Comparison of ENCODE assay signal across 8 mouse cellular contexts in the genomic region with DNA sequence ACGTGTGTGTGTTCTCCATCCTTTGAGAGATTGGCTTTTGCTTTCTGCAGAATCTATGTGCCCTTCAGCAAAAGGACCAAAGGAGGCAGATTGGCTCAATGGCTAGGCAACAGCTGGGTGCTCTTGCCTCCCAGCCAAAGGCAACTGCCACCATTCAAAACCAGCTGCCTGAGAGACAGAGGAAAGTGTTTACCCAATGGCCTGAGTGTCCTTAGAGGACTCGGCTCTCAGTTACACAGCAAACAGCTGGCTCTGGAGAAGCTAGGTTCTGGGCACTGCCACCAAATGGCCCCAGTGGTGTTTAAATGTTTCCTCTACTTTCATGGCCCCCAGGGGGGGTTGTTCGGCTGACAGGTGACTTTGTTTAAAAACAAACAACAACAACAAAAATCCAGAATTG. TPM values are rescaled to one million over a fixed set of nuclear protein-coding genes. Genes with fewer than 3 reads are reported as not detected.
DNase-seq lines count a peak whose midpoint lies in the region; ATAC-seq and TF ChIP-seq lines count a peak whose summit lies in the region.

No protein-coding gene starts in this region.

- ATAC-seq in hindbrain, embryonic 13.5 days (ENCODE audit: low FRiP score), result 0 out of 2 replicates have a peak, but pooled peaks have one; percentile 36
- ATAC-seq in megakaryocyte progenitor cell, adult 5-6 weeks (replicated peaks; ENCODE audit: poor library complexity), result peak; percentile 31; the same call in 1 of the 2 replicates
- ATAC-seq in monocyte, adult 5-6 weeks (replicated peaks; ENCODE audit: insufficient number of reproducible peaks, low FRiP score, low TSS enrichment, poor library complexity, severe bottlenecking), result no peak

- no peak overlapping the region for H3K9ac ChIP-seq in hindbrain, embryonic 13.5 days

- no peaks in the 10 kb centered on the region for H3K36me3 ChIP-seq in E14TG2a.4 (ENCODE audit: insufficient read depth, low read length)
- H3K36me3 ChIP-seq in hindbrain, embryonic 13.5 days, result no peaks in the 10 kb centered on the region

- H3K4me1 ChIP-seq in E14TG2a.4 (replicated peaks; ENCODE audit: low read depth, low read length), result 0 out of 2 replicates have a peak, but pooled peaks cover 4% of the 10 kb centered on the region
- H3K4me1 ChIP-seq in hindbrain, embryonic 13.5 days (replicated peaks), result 0 out of 2 replicates have a peak, but pooled peaks cover 2% of the 10 kb centered on the region

- TF ChIP-seq CTCF in E14TG2a.4 (conservative IDR thresholded peaks at IDR 0.05; ENCODE audit: low read length), result no peak

- peak; percentile 21 for DNase-seq in adrenal gland, postnatal 14 days
- DNase-seq in adrenal gland, postnatal 4 days (ENCODE audit: low spot score in 2 of 2), result no peak
- DNase-seq in layer of hippocampus, postnatal 25 days (ENCODE audit: extremely low spot score in 1 of 2, low spot score in 1 of 2), result no peak
- DNase-seq in cerebellum, adult 18-20 months, result no peak

- H3K9me3 ChIP-seq in E14TG2a.4 (ENCODE audit: low read length), result no peaks in the 10 kb centered on the region
- H3K9me3 ChIP-seq in hindbrain, embryonic 13.5 days, result no peaks in the 10 kb centered on the region

- no peak overlapping the region for H3K27ac ChIP-seq in hindbrain, embryonic 13.5 days

- 59% methylated on average over 3 of the region's 3 CpGs for WGBS in hindbrain, embryonic 13.5 days

- H3K27me3 ChIP-seq in E14TG2a.4 (ENCODE audit: insufficient read depth, low read length), result peaks cover 6% of the 10 kb centered on the region; the same call in 1 of the 2 replicates
- no peaks in the 10 kb centered on the region for H3K27me3 ChIP-seq in hindbrain, embryonic 13.5 days

- peak overlapping the region; percentile 50 for H3K4me2 ChIP-seq in hindbrain, embryonic 13.5 days

- 0 out of 2 replicates have a peak overlapping the region, but pooled peaks have one; percentile 62 for H3K4me3 ChIP-seq in E14TG2a.4 (replicated peaks; ENCODE audit: low read length)
- peak overlapping the region; percentile 26; the same call in 1 of the 2 replicates for H3K4me3 ChIP-seq in hindbrain, embryonic 13.5 days

RNA-seq across cellular contexts. Expression of gene Apln, which starts 19.1 kb away (rescaled TPM):
- 4.8 and 6.6 TPM in 2 replicates for total RNA-seq in adrenal gland, postnatal 14 days (2021)
- 1 to 10 TPM; 9.4 to 10.0 TPM for total RNA-seq in adrenal gland, postnatal 4 days (2021)
- polyA plus RNA-seq in hindbrain, embryonic 13.5 days (2015; fragmentation: Nextera tagmentation; extraction: Ambion mirVana), result 2.9 and 3.1 TPM in 2 replicates
- total RNA-seq in megakaryocyte progenitor cell, adult 5-6 weeks (2015), result 0.76 and 0.99 TPM in 2 replicates
- 0.75 and 1.7 TPM in 2 replicates for total RNA-seq in megakaryocyte progenitor cell, adult 5-6 weeks (2017)
- total RNA-seq in monocyte, adult 5-6 weeks (2017), result 0.11 to 0.38 TPM (median 0.29 TPM) in 3 replicates
- 10 to 100 TPM in 1 of 2 experiments, 1 to 10 TPM in 1; 9.6 to 16.7 TPM for total RNA-seq in layer of hippocampus, postnatal 25 days (2021)

RNA-seq across cellular contexts. Expression of gene Xpnpep2, which starts 54.8 kb away (rescaled TPM):
- 1.1 and 1.5 TPM in 2 replicates for total RNA-seq in adrenal gland, postnatal 14 days (2021)
- total RNA-seq in adrenal gland, postnatal 4 days (2021), result 1 to 10 TPM; 1.5 to 7.1 TPM
- polyA plus RNA-seq in hindbrain, embryonic 13.5 days (2015; fragmentation: Nextera tagmentation; extraction: Ambion mirVana), result 0.69 and 0.78 TPM in 2 replicates
- not detected in 2 replicates for total RNA-seq in megakaryocyte progenitor cell, adult 5-6 weeks (2015)
- not detected in 2 replicates for total RNA-seq in megakaryocyte progenitor cell, adult 5-6 weeks (2017)
- total RNA-seq in monocyte, adult 5-6 weeks (2017), result not detected in 3 replicates
- total RNA-seq in layer of hippocampus, postnatal 25 days (2021), result under 1 TPM; 0.35 to 0.59 TPM
